Mouse (Mus musculus): Measurements from ENCODE around the gene Kif23. TPM values are rescaled to one million over a fixed set of nuclear protein-coding genes. Genes with fewer than 3 reads are reported as not detected.

Kif23 gene
- polyA plus RNA-seq (2012; rRNA removed): 17.8 and 18.8 TPM in 2 replicates

GRCm38 (mm10) chr9:61946623-61947401 is at the start of gene Kif23:
Kif23 (minus strand) TSS chr9:61946774.

DNA sequence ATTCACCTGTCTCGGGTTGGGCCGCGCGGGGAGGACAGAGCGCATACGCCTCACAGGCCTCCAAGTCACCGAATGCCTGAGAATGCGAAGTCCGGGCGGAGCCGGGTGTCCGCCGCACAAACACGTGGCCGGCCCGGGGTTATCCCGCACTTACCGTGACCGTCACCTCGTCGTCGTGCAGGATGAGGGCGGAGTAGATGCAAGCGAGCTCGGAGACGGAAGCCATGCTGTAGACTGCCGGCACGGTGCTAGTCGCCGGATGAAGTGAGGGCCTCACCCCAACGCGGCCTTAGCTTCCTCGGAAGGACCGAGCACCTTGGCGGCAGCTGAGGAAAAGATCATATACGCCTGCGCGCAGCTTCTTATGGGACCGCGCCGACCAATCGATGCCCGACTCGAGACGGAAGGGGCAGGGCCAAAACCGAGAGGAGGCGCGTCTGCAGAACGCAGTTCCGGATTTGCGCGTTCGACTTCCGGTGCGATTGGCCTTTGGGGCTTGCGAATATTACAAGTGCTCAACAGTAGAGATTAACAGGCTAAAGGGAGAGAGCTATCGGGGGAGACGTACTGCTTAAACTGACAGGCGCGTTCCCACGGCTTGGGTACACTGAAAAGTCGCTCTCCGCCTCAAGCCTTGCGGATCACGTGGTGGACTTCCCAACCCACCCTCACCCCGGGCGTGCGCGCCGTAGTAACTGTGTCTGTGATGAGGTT is 32.2 kb downstream of the Kif23 start, which contains the start of gene Rplp1:
Gene Rplp1, minus strand, starts transcription at position 340 of the 714 bp plus-strand sequence.

Other genes with a start within 250 kb of the Kif23 start
- 4,887 and 5,516 TPM in 2 replicates for gene Rplp1, start 32.2 kb downstream of the Kif23 start, polyA plus RNA-seq (2012; rRNA removed)
- gene Paqr5, start 80.1 kb upstream of the Kif23 start, polyA plus RNA-seq (2012; rRNA removed): 0.12 and 0.14 TPM in 2 replicates
- 3.2 TPM in 2 replicates for gene Glce, start 175.9 kb upstream of the Kif23 start, polyA plus RNA-seq (2012; rRNA removed)

Data from liver, embryonic 18 days (tissue).